Mouse (Mus musculus): Measurements from ENCODE around the gene Cd151.

GRCm38 (mm10) chr7:141443828-141444237, 23.4 kb upstream of the Cd151 start, which contains the start of gene Pidd1:
- TF ChIP-seq CTCF (IDR thresholded peaks at IDR 0.05; ENCODE audit: insufficient read depth, low read depth, low read length) (no peak), POLR2A (IDR thresholded peaks at IDR 0.05; ENCODE audit: insufficient read depth, low read depth, low read length) (no peak)

Data from olfactory bulb, adult 2 months (tissue).